Mouse (Mus musculus) embryonic fibroblast, embryonic 13.5 days (primary cell): ENCODE results near the gene Gjb3.

Experiments used
- CTCF ChIP-seq: IDR thresholded peaks from 2 replicates; pipeline ENCODE4 v1.5.1; 2011; ENCODE audit warnings: mild to moderate bottlenecking, control low read depth, low read length, moderate library complexity, borderline replicate concordance; ENCODE audit not compliant: insufficient read depth
- POLR2A ChIP-seq: IDR thresholded peaks from 2 replicates; pipeline ENCODE4 v1.6.1; 2011; ENCODE audit warnings: low read depth, mild to moderate bottlenecking, control low read depth, low read length, moderate library complexity

- TF ChIP-seq POLR2A, result no peak
- TF ChIP-seq CTCF, result no peak
Measured at GRCm38 (mm10) chr4:127334870-127335504, 4.3 kb upstream of the Gjb3 start.
